Mouse (Mus musculus) forebrain, embryonic 14.5 days (tissue): Measurements from ENCODE around the gene 1700019N19Rik. TPM values are rescaled to one million over a fixed set of nuclear protein-coding genes. Genes with fewer than 3 reads are reported as not detected.

Experiments used
- ATAC-seq: fragments of 200-750 bp; cut with Nextera tagmentation; 2 replicates; pipeline ENCODE4 v1.8.0; 2017; ENCODE audit warnings: mild to moderate bottlenecking, moderate library complexity
- DNase-seq: peaks from one replicate; pipeline ENCODE4 v3.0.0-alpha.2; 2015; ENCODE audit warnings: low spot score
- H3K27ac ChIP-seq: fragments of 300-500 bp; sonication (generic); 2 replicates; pipeline ENCODE4 v1.5.1; 2014; ENCODE audit warnings: low read depth, mild to moderate bottlenecking, control low read depth, low read length, moderate library complexity
- H3K27me3 ChIP-seq: fragments of 300-500 bp; sonication (generic); replicated peaks from 2 replicates; pipeline ENCODE4 v1.6.1; 2014; ENCODE audit warnings: low read length, control low read depth, mixed read lengths; ENCODE audit not compliant: control insufficient read depth, insufficient read depth
- H3K36me3 ChIP-seq: fragments of 300-500 bp; sonication (generic); 2 replicates; pipeline ENCODE4 v1.6.1; 2014; ENCODE audit warnings: low read length, control low read depth; ENCODE audit not compliant: control insufficient read depth, insufficient read depth
- H3K4me1 ChIP-seq: fragments of 300-500 bp; sonication (generic); 2 replicates; pipeline ENCODE4 v1.6.1; 2014; ENCODE audit warnings: antibody characterized with exemption, low read length, control low read depth; ENCODE audit not compliant: control insufficient read depth, insufficient read depth
- H3K4me2 ChIP-seq: fragments of 300-500 bp; sonication (generic); 2 replicates; pipeline ENCODE4 v1.6.1; 2014; ENCODE audit warnings: mild to moderate bottlenecking, control low read depth, low read length
- H3K4me3 ChIP-seq: fragments of 300-500 bp; sonication (generic); 2 replicates; pipeline ENCODE4 v1.5.1; 2014; ENCODE audit warnings: low read depth, low read length, control low read depth
- H3K9ac ChIP-seq: fragments of 300-500 bp; sonication (generic); 2 replicates; pipeline ENCODE4 v1.6.1; 2014; ENCODE audit warnings: mild to moderate bottlenecking, low read length, control low read depth, moderate library complexity
- H3K9me3 ChIP-seq: fragments of 300-500 bp; sonication (generic); replicated peaks from 2 replicates; pipeline ENCODE4 v1.6.1; 2016; ENCODE audit warnings: low read length, control low read depth, mixed read lengths; ENCODE audit not compliant: control insufficient read depth
- WGBS: fragments of 180-500 bp; shearing (Covaris S2); extraction: QIAGEN DNeasy Blood & Tissue Kit; methylation state at CpG from one replicate; pipeline ENCODE4 v1.1.7; 2014; 5-methylcytosine and 5-hydroxymethylcytosine counted together
- polyA plus RNA-seq: library from polyadenylated mRNA; unstranded; fragments of >200 nt; fragmentation: Nextera tagmentation; extraction: Ambion mirVana; gene quantifications from 2 replicates; pipeline ENCODE4 v1.2.1, GENCODE M21; 2014

The 1700019N19Rik gene
- polyA plus RNA-seq, result not detected in 2 replicates

GRCm38 (mm10) chr19:58794284-58794683, at the start of gene 1700019N19Rik:
Gene 1700019N19Rik, minus strand, starts transcription at chr19:58794461.
- Histone ChIP-seq H3K9me3 (no peaks in the 10 kb centered on the region), H3K4me1 (no peaks in the 10 kb centered on the region), H3K27me3 (no peaks in the 10 kb centered on the region), H3K36me3 (peaks cover 5% of the 10 kb centered on the region), H3K4me2 (no peak within 1 kb of the TSS), H3K4me3 (no peak within 1 kb of the TSS), H3K9ac (no peak within 1 kb of the TSS), H3K27ac (no peak within 1 kb of the TSS)
- 51% methylated on average over 10 of the region's 10 CpGs for WGBS
- DNase-seq, result no peak
- no peak for ATAC-seq

GRCm38 (mm10) chr19:58843606-58844005, 49.3 kb upstream of the 1700019N19Rik start:
- no peak overlapping the region for H3K4me2 ChIP-seq
- ATAC-seq (no peak), DNase-seq (no peak)
- H3K9ac ChIP-seq, result no peak overlapping the region
- H3K36me3 ChIP-seq, result no peaks in the 10 kb centered on the region
- WGBS, result 77% methylated on average over 3 of the region's 3 CpGs
- H3K4me1 ChIP-seq, result peaks cover 11% of the 10 kb centered on the region; the same call in 1 of the 2 replicates
- no peaks in the 10 kb centered on the region for H3K27me3 ChIP-seq
- H3K4me3 ChIP-seq, result no peak overlapping the region
- H3K27ac ChIP-seq, result no peak overlapping the region
- no peaks in the 10 kb centered on the region for H3K9me3 ChIP-seq

- Histone ChIP-seq H3K36me3 (no peaks in the 10 kb centered on the region), H3K4me3 (no peak overlapping the region), H3K4me1 (peaks cover 11% of the 10 kb centered on the region; the same call in 1 of the 2 replicates), H3K9ac (no peak overlapping the region), H3K4me2 (no peak overlapping the region), H3K9me3 (no peaks in the 10 kb centered on the region), H3K27me3 (no peaks in the 10 kb centered on the region), H3K27ac (no peak overlapping the region)
- DNase-seq, result peak; percentile 54
- ATAC-seq, result peak; percentile 52; the same call in 1 of the 2 replicates
- WGBS, result 76% methylated on average over 5 of the region's 5 CpGs
Observed at GRCm38 (mm10) chr19:58840721-58841271, 46.5 kb upstream of the 1700019N19Rik start.

GRCm38 (mm10) chr19:58839806-58840205, 45.5 kb upstream of the 1700019N19Rik start:
- H3K4me2 ChIP-seq, result no peak overlapping the region
- no peaks in the 10 kb centered on the region for H3K36me3 ChIP-seq
- no peak overlapping the region for H3K4me3 ChIP-seq
- DNase-seq (no peak), ATAC-seq (no peak)
- H3K27ac ChIP-seq, result no peak overlapping the region; the same call in 1 of the 2 replicates
- no peak overlapping the region for H3K9ac ChIP-seq
- peaks cover 11% of the 10 kb centered on the region; the same call in 1 of the 2 replicates for H3K4me1 ChIP-seq
- no peaks in the 10 kb centered on the region for H3K9me3 ChIP-seq
- 84% methylated on average over 4 of the region's 4 CpGs for WGBS
- H3K27me3 ChIP-seq, result no peaks in the 10 kb centered on the region

- DNase-seq, result peak; percentile 20
- Histone ChIP-seq H3K36me3 (no peaks in the 10 kb centered on the region), H3K27me3 (no peaks in the 10 kb centered on the region), H3K4me1 (peaks cover 11% of the 10 kb centered on the region; the same call in 1 of the 2 replicates), H3K9ac (no peak overlapping the region), H3K4me2 (no peak overlapping the region), H3K9me3 (no peaks in the 10 kb centered on the region), H3K27ac (peak overlapping the region; percentile 14; the same call in 1 of the 2 replicates), H3K4me3 (no peak overlapping the region)
- WGBS, result 46% methylated on average over 3 of the region's 3 CpGs
- peak; percentile 60; the same call in 1 of the 2 replicates for ATAC-seq
Observed at GRCm38 (mm10) chr19:58839345-58839744, 45.1 kb upstream of the 1700019N19Rik start.

- Histone ChIP-seq H3K9me3 (no peaks in the 10 kb centered on the region), H3K36me3 (no peaks in the 10 kb centered on the region), H3K4me1 (peaks cover 11% of the 10 kb centered on the region; the same call in 1 of the 2 replicates), H3K27ac (0 out of 2 replicates have a peak overlapping the region, but pooled peaks have one; percentile 14), H3K4me2 (no peak overlapping the region), H3K27me3 (no peaks in the 10 kb centered on the region), H3K9ac (no peak overlapping the region), H3K4me3 (no peak overlapping the region)
- no peak for ATAC-seq
- WGBS, result 68% methylated on average over 9 of the region's 9 CpGs
- DNase-seq, result no peak
Observed at GRCm38 (mm10) chr19:58838706-58839105, 44.4 kb upstream of the 1700019N19Rik start.

- Histone ChIP-seq H3K9ac (no peak overlapping the region), H3K36me3 (no peaks in the 10 kb centered on the region), H3K9me3 (no peaks in the 10 kb centered on the region), H3K4me3 (no peak overlapping the region), H3K4me1 (peaks cover 11% of the 10 kb centered on the region), H3K27me3 (no peaks in the 10 kb centered on the region), H3K27ac (no peak overlapping the region), H3K4me2 (no peak overlapping the region)
- WGBS, result 81% methylated on average over 13 of the region's 13 CpGs
- DNase-seq (no peak), ATAC-seq (no peak)
Observed at GRCm38 (mm10) chr19:58833639-58834180, 39.4 kb upstream of the 1700019N19Rik start.

- Histone ChIP-seq H3K36me3 (no peaks in the 10 kb centered on the region), H3K4me3 (no peak overlapping the region), H3K4me2 (no peak overlapping the region), H3K27ac (no peak overlapping the region), H3K27me3 (no peaks in the 10 kb centered on the region), H3K4me1 (peaks cover 9% of the 10 kb centered on the region), H3K9me3 (no peaks in the 10 kb centered on the region), H3K9ac (no peak overlapping the region)
- WGBS, result 80% methylated on average over 2 of the region's 2 CpGs
- no peak for ATAC-seq
- no peak for DNase-seq
Observed at GRCm38 (mm10) chr19:58832988-58833387, 38.7 kb upstream of the 1700019N19Rik start.

GRCm38 (mm10) chr19:58831280-58831922, 37.1 kb upstream of the 1700019N19Rik start:
- no peaks in the 10 kb centered on the region for H3K9me3 ChIP-seq
- no peaks in the 10 kb centered on the region for H3K27me3 ChIP-seq
- 59% methylated on average over 9 of the region's 9 CpGs for WGBS
- H3K36me3 ChIP-seq, result no peaks in the 10 kb centered on the region
- peak; percentile 62 for DNase-seq
- peaks cover 9% of the 10 kb centered on the region for H3K4me1 ChIP-seq
- H3K4me2 ChIP-seq, result no peak overlapping the region
- peak; percentile 62 for ATAC-seq
- H3K9ac ChIP-seq, result no peak overlapping the region
- peak overlapping the region; percentile 88 for H3K27ac ChIP-seq
- H3K4me3 ChIP-seq, result no peak overlapping the region
